Mouse (Mus musculus) embryonic facial prominence, embryonic 10.5 days (tissue): ENCODE measurements at regions not wholly inside any gene's neighbourhood (a gene's known extent, or its start where the extent isn't known, plus 50 kb on each side); places are given as distances from the start of the nearest gene placed in this dataset.

Experiments used
- DNase-seq: peaks from one replicate; pipeline ENCODE4 v3.0.0-alpha.2; 2017; ENCODE audit warnings: low spot score
- H3K27ac ChIP-seq: fragments of 300-500 bp; sonication (generic); replicated peaks from 2 replicates; pipeline ENCODE4 v1.5.1; 2016; ENCODE audit warnings: mild to moderate bottlenecking
- H3K27me3 ChIP-seq: fragments of 300-500 bp; sonication (generic); replicated peaks from 2 replicates; pipeline ENCODE4 v1.6.1; 2016; ENCODE audit warnings: low read depth, mild to moderate bottlenecking; ENCODE audit not compliant: poor library complexity, severe bottlenecking
- H3K36me3 ChIP-seq: fragments of 300-500 bp; sonication (generic); replicated peaks from 2 replicates; pipeline ENCODE4 v1.6.1; 2016; ENCODE audit warnings: mild to moderate bottlenecking, moderate library complexity
- H3K4me1 ChIP-seq: fragments of 300-500 bp; sonication (generic); 2 replicates; pipeline ENCODE4 v1.6.1; 2016
- H3K4me3 ChIP-seq: fragments of 300-500 bp; sonication (generic); 2 replicates; pipeline ENCODE4 v1.5.1; 2016; ENCODE audit warnings: mild to moderate bottlenecking, moderate library complexity
- H3K9me3 ChIP-seq: fragments of 300-500 bp; sonication (generic); 2 replicates; pipeline ENCODE4 v1.6.1; 2016; ENCODE audit warnings: mild to moderate bottlenecking
- WGBS: fragments of 180-500 bp; shearing (Covaris S2); methylation state at CpG from one replicate; pipeline ENCODE4 v1.1.7; 2016; 5-methylcytosine and 5-hydroxymethylcytosine counted together

DNA sequence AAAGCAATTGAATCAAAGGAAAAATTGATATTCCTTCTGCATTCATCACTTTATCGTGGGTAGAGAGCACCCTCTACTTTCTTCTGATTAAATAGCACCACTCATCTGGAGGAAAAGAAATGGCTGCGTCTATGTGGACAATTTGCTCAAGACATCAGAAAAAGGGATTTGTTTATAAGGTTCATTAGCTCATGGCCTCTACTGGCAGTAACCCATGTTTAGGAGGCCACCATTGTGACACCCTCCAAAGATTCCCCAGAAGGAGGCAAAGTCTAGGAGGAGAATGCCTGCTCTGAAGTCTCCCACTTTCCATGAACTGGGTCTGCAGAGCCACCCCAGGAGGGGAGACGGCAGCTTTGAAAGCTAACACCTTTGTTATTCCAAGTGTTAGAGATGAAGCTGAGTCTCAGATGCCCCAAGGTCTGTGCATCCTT lies 147.2 kb upstream of the Plscr5 start:
- no peaks in the 10 kb centered on the region for H3K36me3 ChIP-seq
- no peaks in the 10 kb centered on the region for H3K9me3 ChIP-seq
- WGBS = 51% methylated on average over 3 of the region's 3 CpGs
- peak; percentile 9 for DNase-seq
- H3K4me1 ChIP-seq = peaks cover 3% of the 10 kb centered on the region; the same call in 1 of the 2 replicates
- H3K27ac ChIP-seq = no peak overlapping the region
- no peak overlapping the region for H3K4me3 ChIP-seq
- no peaks in the 10 kb centered on the region for H3K27me3 ChIP-seq

- Histone ChIP-seq H3K36me3 (no peaks in the 10 kb centered on the region), H3K4me1 (peaks cover 3% of the 10 kb centered on the region; the same call in 1 of the 2 replicates), H3K4me3 (no peak overlapping the region), H3K27ac (no peak overlapping the region), H3K27me3 (no peaks in the 10 kb centered on the region), H3K9me3 (no peaks in the 10 kb centered on the region)
- 84% methylated on average over 9 of the region's 9 CpGs for WGBS
- DNase-seq = no peak
Observed at GRCm38 (mm10) chr9:92044161-92044560, 148.6 kb upstream of the Plscr5 start.

DNA sequence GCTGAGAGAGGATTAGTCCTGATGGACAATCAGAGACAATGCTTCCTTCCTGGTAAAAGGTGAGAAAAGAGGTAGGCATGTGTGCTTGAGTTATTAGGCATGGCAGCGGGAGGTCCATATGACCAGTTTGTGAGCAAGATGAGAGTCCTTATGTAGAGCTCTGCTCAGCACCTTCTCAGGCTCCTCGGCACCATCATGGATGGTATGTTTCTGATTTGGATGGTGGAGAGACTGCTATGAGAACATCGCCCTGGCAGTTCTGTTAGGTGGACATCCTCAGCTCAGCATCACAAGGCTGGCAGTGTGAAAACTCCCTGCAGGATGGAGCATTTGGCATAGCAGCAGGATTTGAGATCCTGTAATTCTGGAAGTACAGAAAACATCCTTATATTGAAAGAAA lies 176.2 kb upstream of the Plscr5 start:
- Histone ChIP-seq H3K36me3 (no peaks in the 10 kb centered on the region), H3K4me1 (no peaks in the 10 kb centered on the region), H3K27ac (no peak overlapping the region), H3K4me3 (no peak overlapping the region), H3K9me3 (no peaks in the 10 kb centered on the region), H3K27me3 (no peaks in the 10 kb centered on the region)
- no peak for DNase-seq
- WGBS = 90% methylated on average over 3 of the region's 3 CpGs

- 79% methylated on average over 3 of the region's 3 CpGs for WGBS
Observed at GRCm38 (mm10) chr9:92015923-92016322, 176.8 kb upstream of the Plscr5 start.

GRCm38 (mm10) chr9:91988240-91988639 lies 204.5 kb upstream of the Plscr5 start:
- Histone ChIP-seq H3K27me3 (no peaks in the 10 kb centered on the region), H3K4me3 (no peak overlapping the region), H3K9me3 (no peaks in the 10 kb centered on the region), H3K27ac (no peak overlapping the region), H3K36me3 (no peaks in the 10 kb centered on the region), H3K4me1 (no peaks in the 10 kb centered on the region)
- DNase-seq = no peak
- 57% methylated on average over 2 of the region's 2 CpGs for WGBS

More at GRCm38 (mm10) chr9:92015923-92016322, 176.8 kb upstream of the Plscr5 start:
- Histone ChIP-seq H3K4me3 (no peak overlapping the region), H3K9me3 (no peaks in the 10 kb centered on the region), H3K27me3 (no peaks in the 10 kb centered on the region), H3K27ac (no peak overlapping the region), H3K36me3 (no peaks in the 10 kb centered on the region), H3K4me1 (no peaks in the 10 kb centered on the region)
- DNase-seq = no peak

- no peak for DNase-seq
- Histone ChIP-seq H3K27ac (no peak overlapping the region), H3K36me3 (no peaks in the 10 kb centered on the region), H3K4me3 (no peak overlapping the region), H3K9me3 (no peaks in the 10 kb centered on the region), H3K4me1 (no peaks in the 10 kb centered on the region), H3K27me3 (no peaks in the 10 kb centered on the region)
- 85% methylated on average over 9 of the region's 9 CpGs for WGBS
Observed at GRCm38 (mm10) chr9:91981955-91982621, 210.6 kb upstream of the Plscr5 start.

DNA sequence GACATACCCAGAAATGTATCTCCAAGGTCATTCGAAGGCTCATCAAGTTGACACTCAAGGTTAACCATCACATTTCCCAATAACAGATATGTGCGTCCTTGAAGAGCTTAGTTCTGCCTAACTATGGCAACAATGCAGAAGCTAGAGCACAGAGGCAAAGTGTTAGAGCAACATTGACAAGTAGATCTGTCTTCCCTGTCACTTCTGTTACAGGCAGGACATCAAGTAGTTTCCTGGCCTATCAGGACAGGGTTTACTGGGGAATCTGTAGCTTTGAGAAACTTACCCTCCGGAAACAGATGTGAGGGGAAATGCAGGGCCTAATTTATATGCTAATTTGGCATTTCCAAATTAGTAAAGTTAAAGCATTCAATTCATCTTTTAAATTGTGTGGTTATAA lies 211.2 kb upstream of the Plscr5 start:
- H3K4me3 ChIP-seq = no peak overlapping the region
- no peaks in the 10 kb centered on the region for H3K27me3 ChIP-seq
- H3K9me3 ChIP-seq = no peaks in the 10 kb centered on the region
- no peaks in the 10 kb centered on the region for H3K4me1 ChIP-seq
- no peak overlapping the region for H3K27ac ChIP-seq
- 86% methylated on average over 3 of the region's 3 CpGs for WGBS
- H3K36me3 ChIP-seq = no peaks in the 10 kb centered on the region
- DNase-seq = no peak

GRCm38 (mm10) chr9:91964051-91964450 lies 228.7 kb upstream of the Plscr5 start:
- H3K27ac ChIP-seq = no peak overlapping the region
- DNase-seq = no peak
- no peaks in the 10 kb centered on the region for H3K4me1 ChIP-seq
- H3K4me3 ChIP-seq = no peak overlapping the region
- 81% methylated on average over 2 of the region's 2 CpGs for WGBS
- no peaks in the 10 kb centered on the region for H3K27me3 ChIP-seq
- no peaks in the 10 kb centered on the region for H3K9me3 ChIP-seq
- no peaks in the 10 kb centered on the region for H3K36me3 ChIP-seq

- Histone ChIP-seq H3K27ac (no peak overlapping the region), H3K4me3 (no peak overlapping the region), H3K36me3 (no peaks in the 10 kb centered on the region), H3K4me1 (no peaks in the 10 kb centered on the region), H3K9me3 (no peaks in the 10 kb centered on the region), H3K27me3 (no peaks in the 10 kb centered on the region)
- 84% methylated on average over 1 of the region's 1 CpGs for WGBS
- no peak for DNase-seq
Observed at GRCm38 (mm10) chr9:91962726-91963125, 230.0 kb upstream of the Plscr5 start.

- H3K4me3 ChIP-seq = no peak overlapping the region
- no peaks in the 10 kb centered on the region for H3K9me3 ChIP-seq
- 79% methylated on average over 1 of the region's 1 CpGs for WGBS
- no peaks in the 10 kb centered on the region for H3K36me3 ChIP-seq
- no peak for DNase-seq
- H3K27ac ChIP-seq = no peak overlapping the region
- no peaks in the 10 kb centered on the region for H3K4me1 ChIP-seq
- H3K27me3 ChIP-seq = no peaks in the 10 kb centered on the region
Observed at GRCm38 (mm10) chr9:91961666-91962065, 231.1 kb upstream of the Plscr5 start.

DNA sequence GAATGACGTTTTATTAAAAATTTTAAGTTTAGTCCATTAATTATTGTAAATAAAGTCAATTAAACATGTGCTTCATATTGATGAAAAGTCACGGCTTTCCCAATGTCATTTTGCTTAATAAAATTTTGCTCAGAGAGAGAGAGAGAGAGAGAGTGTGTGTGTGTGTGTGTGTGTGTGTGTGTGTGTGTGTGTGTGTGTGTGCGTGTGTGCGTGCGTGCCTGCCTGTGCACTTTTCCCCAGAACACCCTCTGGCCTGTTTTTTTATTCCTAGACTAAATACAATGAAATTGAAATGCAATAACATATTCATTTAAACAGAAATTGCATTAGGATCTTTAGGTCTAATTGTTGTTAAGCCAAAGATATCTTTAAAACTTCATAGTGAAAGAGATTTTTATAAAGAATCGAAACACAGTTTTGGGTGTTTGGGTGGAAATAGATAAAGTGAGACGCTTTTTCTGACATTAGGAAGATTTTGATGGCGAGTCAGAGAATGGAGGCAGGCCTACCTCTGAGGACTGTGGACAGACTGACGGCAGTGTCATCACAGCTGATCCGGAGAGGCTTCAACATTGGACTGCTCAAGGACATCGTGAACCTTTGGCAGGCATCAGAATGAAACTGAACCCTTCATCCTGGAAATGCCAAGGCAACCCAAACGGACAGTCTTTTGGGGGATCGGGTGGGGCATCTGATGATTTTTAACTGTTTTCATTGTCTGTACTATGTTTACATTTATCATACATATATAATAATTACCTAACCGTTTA lies 232.0 kb upstream of the Plscr5 start:
- H3K4me1 ChIP-seq = no peaks in the 10 kb centered on the region
- WGBS = 83% methylated on average over 14 of the region's 14 CpGs

GRCm38 (mm10) chr9:91959592-91959991 lies 233.1 kb upstream of the Plscr5 start:
- Histone ChIP-seq H3K4me1 (no peaks in the 10 kb centered on the region), H3K4me3 (no peak overlapping the region), H3K9me3 (no peaks in the 10 kb centered on the region), H3K36me3 (no peaks in the 10 kb centered on the region), H3K27me3 (no peaks in the 10 kb centered on the region), H3K27ac (no peak overlapping the region)
- 31% methylated on average over 1 of the region's 1 CpGs for WGBS
- DNase-seq = no peak

More for the DNA sequence above, 232.0 kb upstream of the Plscr5 start:
- H3K27ac ChIP-seq = no peak overlapping the region
- H3K36me3 ChIP-seq = no peaks in the 10 kb centered on the region
- no peaks in the 10 kb centered on the region for H3K27me3 ChIP-seq
- H3K4me3 ChIP-seq = no peak overlapping the region
- H3K9me3 ChIP-seq = no peaks in the 10 kb centered on the region
- DNase-seq = no peak

DNA sequence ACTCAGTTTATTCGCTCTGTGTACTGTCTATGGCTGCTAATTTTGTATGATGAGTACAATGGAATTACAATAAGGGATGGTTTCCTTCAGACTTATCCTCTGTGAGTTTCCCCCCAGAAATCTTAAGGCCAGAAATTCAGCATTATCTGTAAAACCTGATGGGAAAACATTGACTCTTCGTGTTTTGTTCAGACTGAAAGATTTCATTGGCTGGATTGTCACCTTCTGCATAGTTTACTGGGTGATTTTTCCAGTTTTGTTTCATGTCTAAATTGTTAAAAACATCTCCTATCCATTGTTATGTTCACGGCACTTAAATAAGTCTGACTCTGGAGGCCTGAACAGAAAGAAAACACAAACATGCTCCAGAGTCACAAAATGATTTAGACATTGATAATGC lies 233.7 kb upstream of the Plscr5 start:
- Histone ChIP-seq H3K4me3 (no peak overlapping the region), H3K9me3 (no peaks in the 10 kb centered on the region), H3K27me3 (no peaks in the 10 kb centered on the region), H3K27ac (no peak overlapping the region), H3K36me3 (no peaks in the 10 kb centered on the region), H3K4me1 (no peaks in the 10 kb centered on the region)
- WGBS = 86% methylated on average over 3 of the region's 3 CpGs
- no peak for DNase-seq
